Mouse (Mus musculus) liver, adult 2 months (tissue): Measurements from ENCODE around the gene Tead1.

Experiments used
- CTCF ChIP-seq: fragments of 200-500 bp; IDR thresholded peaks from 2 replicates; pipeline ENCODE4 v1.5.1; 2011; ENCODE audit warnings: low read depth, low read length, control low read depth
- POLR2A ChIP-seq: fragments of 200-500 bp; IDR thresholded peaks from 2 replicates; pipeline ENCODE4 v1.6.1; 2011; ENCODE audit warnings: low read length, control low read depth; ENCODE audit not compliant: insufficient read depth; ENCODE audit errors: extremely low read depth

- TF ChIP-seq POLR2A (no peak), CTCF (no peak)
These were observed 128.3 kb downstream of the Tead1 start for GRCm38 (mm10) chr7:112807401-112807751.
